Mouse (Mus musculus) cerebellum, adult 2 months (tissue): ENCODE data around the gene Gnao1.

Source experiments
- CTCF ChIP-seq: fragments of 200-500 bp; IDR thresholded peaks from 2 replicates; pipeline ENCODE4 v1.5.1; 2011; ENCODE audit warnings: low read depth, mild to moderate bottlenecking, control low read depth, low read length, moderate library complexity, borderline replicate concordance; ENCODE audit not compliant: insufficient read depth
- POLR2A ChIP-seq: fragments of 200-500 bp; IDR thresholded peaks from 2 replicates; pipeline ENCODE4 v1.6.1; 2011; ENCODE audit warnings: low read length, control low read depth, borderline replicate concordance; ENCODE audit not compliant: insufficient read depth

DNA sequence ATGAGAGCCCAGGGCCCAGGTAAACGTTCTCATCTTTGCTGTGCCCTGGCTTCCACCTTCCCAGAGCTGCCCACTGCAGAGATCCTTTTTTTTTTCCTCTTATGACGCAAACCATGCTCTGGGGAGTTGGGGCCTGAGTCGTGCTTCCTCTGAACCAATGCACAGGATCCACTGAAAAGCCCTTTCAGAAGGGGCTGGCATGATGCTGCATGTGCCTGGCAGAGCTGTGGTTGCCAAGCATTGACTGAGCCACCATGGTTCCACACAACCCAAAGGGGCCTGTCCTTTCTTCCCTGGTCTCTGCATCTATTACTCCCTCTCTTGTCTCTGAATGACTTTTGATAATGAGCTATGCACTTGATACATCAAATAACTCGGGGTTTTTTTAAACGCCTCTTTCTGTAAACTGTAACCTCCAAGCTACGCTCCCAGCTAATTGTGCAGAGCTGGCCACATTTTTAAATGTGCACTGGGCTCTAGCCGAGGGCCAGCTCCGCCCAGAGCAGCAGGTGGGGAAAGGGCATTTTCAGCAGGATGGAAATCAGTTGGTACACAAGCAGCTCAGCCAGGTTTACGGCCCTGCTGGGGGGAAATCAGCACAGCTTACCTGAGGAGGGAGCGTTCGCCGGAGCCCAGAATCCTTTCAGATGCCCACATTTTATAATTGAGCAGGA, 110.3 kb downstream of the Gnao1 start:
- TF ChIP-seq POLR2A, result no peak
- TF ChIP-seq CTCF, result no peak
